Comparison of ENCODE assay signal across 8 mouse cellular contexts in genomic region chr9:75624983-75625555, GRCm38 (mm10). TPM values are rescaled to one million over a fixed set of nuclear protein-coding genes. Genes with fewer than 3 reads are reported as not detected.
DNase-seq lines count a peak whose midpoint lies in the region; ATAC-seq lines count a peak whose summit lies in the region.

No protein-coding gene starts in this region.

- H3K4me1 ChIP-seq in kidney, embryonic 14.5 days (ENCODE audit: control insufficient read depth, insufficient read depth, low read length): no peaks in the 10 kb centered on the region
- H3K4me1 ChIP-seq in hindbrain, embryonic 10.5 days (replicated peaks): peaks cover 17% of the 10 kb centered on the region
- H3K4me1 ChIP-seq in midbrain, embryonic 12.5 days: peaks cover 11% of the 10 kb centered on the region; the same call in 1 of the 2 replicates

- no peaks in the 10 kb centered on the region for H3K9me3 ChIP-seq in kidney, embryonic 14.5 days (ENCODE audit: control insufficient read depth, low read length)
- no peaks in the 10 kb centered on the region for H3K9me3 ChIP-seq in hindbrain, embryonic 10.5 days
- H3K9me3 ChIP-seq in midbrain, embryonic 12.5 days: no peaks in the 10 kb centered on the region

- DNase-seq in kidney, adult 18-20 months: no peak
- DNase-seq in hindbrain, embryonic 10.5 days (ENCODE audit: low spot score): peak; percentile 62
- no peak for DNase-seq in layer of hippocampus, postnatal 36 days
- no peak for DNase-seq in c-Kit-positive CD71-positive TER-119-positive erythroid progenitor cells, embryonic 14.5 days (ENCODE audit: low spot score)

- peak overlapping the region; percentile 90 for H3K9ac ChIP-seq in kidney, embryonic 14.5 days (ENCODE audit: low read depth, low read length)
- peak overlapping the region; percentile 87 for H3K9ac ChIP-seq in midbrain, embryonic 12.5 days (replicated peaks)

- H3K4me2 ChIP-seq in kidney, embryonic 14.5 days (replicated peaks; ENCODE audit: low read depth, low read length): peak overlapping the region; percentile 68
- peak overlapping the region; percentile 91 for H3K4me2 ChIP-seq in midbrain, embryonic 12.5 days (replicated peaks)

- no peaks in the 10 kb centered on the region for H3K27me3 ChIP-seq in kidney, embryonic 14.5 days (ENCODE audit: control insufficient read depth, insufficient read depth, low read length)
- H3K27me3 ChIP-seq in hindbrain, embryonic 10.5 days (ENCODE audit: insufficient read depth, poor library complexity, severe bottlenecking): peaks cover 18% of the 10 kb centered on the region
- peaks cover 16% of the 10 kb centered on the region; the same call in 1 of the 2 replicates for H3K27me3 ChIP-seq in midbrain, embryonic 12.5 days

- peak overlapping the region; percentile 85 for H3K27ac ChIP-seq in kidney, embryonic 14.5 days (ENCODE audit: low read depth, low read length)
- peak overlapping the region; percentile 96 for H3K27ac ChIP-seq in hindbrain, embryonic 10.5 days
- peak overlapping the region; percentile 89 for H3K27ac ChIP-seq in midbrain, embryonic 12.5 days (replicated peaks)

- 16% methylated on average over 18 of the region's 18 CpGs for WGBS in kidney, embryonic 14.5 days
- 16% methylated on average over 18 of the region's 18 CpGs for WGBS in hindbrain, embryonic 10.5 days
- WGBS in midbrain, embryonic 12.5 days: 12% methylated on average over 18 of the region's 18 CpGs

- ATAC-seq in kidney, embryonic 14.5 days (ENCODE audit: low FRiP score, low TSS enrichment): peak; percentile 22
- ATAC-seq in activated CD4-positive, CD25-positive, alpha-beta regulatory T cell, adult 4 months: peak; percentile 32
- peak; percentile 71 for ATAC-seq in midbrain, embryonic 12.5 days (ENCODE audit: low FRiP score, low read depth)
- ATAC-seq in granulocyte monocyte progenitor cell, adult 5-6 weeks (replicated peaks; ENCODE audit: poor library complexity, severe bottlenecking): no peak

- H3K36me3 ChIP-seq in kidney, embryonic 14.5 days (ENCODE audit: control insufficient read depth, insufficient read depth, low read length): no peaks in the 10 kb centered on the region
- H3K36me3 ChIP-seq in hindbrain, embryonic 10.5 days: no peaks in the 10 kb centered on the region
- H3K36me3 ChIP-seq in midbrain, embryonic 12.5 days: no peaks in the 10 kb centered on the region

- peak overlapping the region; percentile 81 for H3K4me3 ChIP-seq in kidney, embryonic 14.5 days (ENCODE audit: low read length)
- H3K4me3 ChIP-seq in hindbrain, embryonic 10.5 days: peak overlapping the region; percentile 86
- peak overlapping the region; percentile 83 for H3K4me3 ChIP-seq in midbrain, embryonic 12.5 days

RNA-seq across cellular contexts. Expression of gene Lysmd2, which starts 0.5 kb away (rescaled TPM):
- 36.2 and 43.7 TPM in 2 replicates for polyA plus RNA-seq in kidney, embryonic 14.5 days (2014; fragmentation: Nextera tagmentation; extraction: Ambion mirVana)
- 1 to 10 TPM; 3.8 to 5.4 TPM for polyA plus RNA-seq in activated CD4-positive, CD25-positive, alpha-beta regulatory T cell, adult 4 months (2017; shearing (Covaris generic))
- 10.3 and 13.2 TPM in 2 replicates for polyA plus RNA-seq in hindbrain, embryonic 10.5 days (2016; fragmentation: Nextera tagmentation; extraction: Ambion mirVana)
- 12.9 and 14.5 TPM in 2 replicates for polyA plus RNA-seq in midbrain, embryonic 12.5 days (2016; fragmentation: Nextera tagmentation; extraction: Ambion mirVana)
- 0.75 and 3.5 TPM in 2 replicates for total RNA-seq in granulocyte monocyte progenitor cell, adult 5-6 weeks (2014; fragmentation: Nextera tagmentation)
- total RNA-seq in granulocyte monocyte progenitor cell, adult 5-6 weeks (2017): 0.52 and 3.6 TPM in 2 replicates
- 10 to 100 TPM; 61.8 to 65.8 TPM for total RNA-seq in layer of hippocampus, postnatal 36 days (2021)

RNA-seq across cellular contexts. Expression of gene Tmod2, which starts 13.9 kb away (rescaled TPM):
- polyA plus RNA-seq in kidney, embryonic 14.5 days (2014; fragmentation: Nextera tagmentation; extraction: Ambion mirVana): 17.6 and 22.8 TPM in 2 replicates
- not detected for polyA plus RNA-seq in activated CD4-positive, CD25-positive, alpha-beta regulatory T cell, adult 4 months (2017; shearing (Covaris generic))
- 36.5 and 48.4 TPM in 2 replicates for polyA plus RNA-seq in hindbrain, embryonic 10.5 days (2016; fragmentation: Nextera tagmentation; extraction: Ambion mirVana)
- polyA plus RNA-seq in midbrain, embryonic 12.5 days (2016; fragmentation: Nextera tagmentation; extraction: Ambion mirVana): 108 and 111 TPM in 2 replicates
- total RNA-seq in granulocyte monocyte progenitor cell, adult 5-6 weeks (2014; fragmentation: Nextera tagmentation): 0.09 TPM in 1 of 2 replicates, not detected in the other
- total RNA-seq in granulocyte monocyte progenitor cell, adult 5-6 weeks (2017): not detected in 2 replicates
- 100 to 1,000 TPM; 370 to 392 TPM for total RNA-seq in layer of hippocampus, postnatal 36 days (2021)

RNA-seq across cellular contexts. Expression of gene Scg3, which starts 58.8 kb away (rescaled TPM):
- 0.26 and 0.35 TPM in 2 replicates for polyA plus RNA-seq in kidney, embryonic 14.5 days (2014; fragmentation: Nextera tagmentation; extraction: Ambion mirVana)
- polyA plus RNA-seq in activated CD4-positive, CD25-positive, alpha-beta regulatory T cell, adult 4 months (2017; shearing (Covaris generic)): not detected
- 26.2 and 56.0 TPM in 2 replicates for polyA plus RNA-seq in hindbrain, embryonic 10.5 days (2016; fragmentation: Nextera tagmentation; extraction: Ambion mirVana)
- polyA plus RNA-seq in midbrain, embryonic 12.5 days (2016; fragmentation: Nextera tagmentation; extraction: Ambion mirVana): 85.0 and 93.0 TPM in 2 replicates
- total RNA-seq in granulocyte monocyte progenitor cell, adult 5-6 weeks (2014; fragmentation: Nextera tagmentation): not detected in 2 replicates
- total RNA-seq in granulocyte monocyte progenitor cell, adult 5-6 weeks (2017): not detected in 2 replicates
- 100 to 1,000 TPM; 279 to 282 TPM for total RNA-seq in layer of hippocampus, postnatal 36 days (2021)

Comparison
In these comparisons a context has a peak if more than half of its experiments do, and no peak if none do; other contexts are left out.
1. RNA of gene Tmod2, which starts 13.9 kb away (polyA plus RNA-seq): 108 to 111 TPM in midbrain, embryonic 12.5 days, 36.5 to 48.4 TPM in hindbrain, embryonic 10.5 days and 17.6 to 22.8 TPM in kidney, embryonic 14.5 days; not detected in activated CD4-positive, CD25-positive, alpha-beta regulatory T cell, adult 4 months; every median in the first group is over 10 times any median in the second.
2. RNA of gene Scg3, which starts 58.8 kb away (polyA plus RNA-seq): 85.0 to 93.0 TPM in midbrain, embryonic 12.5 days and 26.2 to 56.0 TPM in hindbrain, embryonic 10.5 days; 0.26 to 0.35 TPM in kidney, embryonic 14.5 days and not detected in activated CD4-positive, CD25-positive, alpha-beta regulatory T cell, adult 4 months; every median in the first group is over 10 times any median in the second.
3. Peak in every context shown above with its lines, with median percentiles within 50 percentile points of each other: H3K27ac ChIP-seq and H3K4me3 ChIP-seq.